Mouse (Mus musculus) kidney, embryonic 15.5 days (tissue): ENCODE measurements around the gene Tmem185a. TPM values are rescaled to one million over a fixed set of nuclear protein-coding genes. Genes with fewer than 3 reads are reported as not detected.
"Not testable (repeated sequence)": the region's sequence is repeated elsewhere in the genome, so short reads cannot be mapped to it uniquely, and the experiment has no call there.

Experiments used
- ATAC-seq: fragments of 200-750 bp; cut with Nextera tagmentation; replicated peaks from 2 replicates; pipeline ENCODE4 v1.8.0; 2017; ENCODE audit warnings: moderate TSS enrichment; ENCODE audit not compliant: low FRiP score
- H3K27ac ChIP-seq: fragments of 300-500 bp; sonication (generic); 2 replicates; pipeline ENCODE4 v1.5.1; 2015; ENCODE audit warnings: mild to moderate bottlenecking, inconsistent platforms
- H3K27me3 ChIP-seq: fragments of 300-500 bp; sonication (generic); 2 replicates; pipeline ENCODE4 v1.6.1; 2015; ENCODE audit warnings: inconsistent platforms
- H3K36me3 ChIP-seq: fragments of 300-500 bp; sonication (generic); 2 replicates; pipeline ENCODE4 v1.6.1; 2015; ENCODE audit warnings: inconsistent platforms
- H3K4me1 ChIP-seq: fragments of 300-500 bp; sonication (generic); 2 replicates; pipeline ENCODE4 v1.6.1; 2015; ENCODE audit warnings: inconsistent platforms
- H3K4me2 ChIP-seq: fragments of 300-500 bp; sonication (generic); 2 replicates; pipeline ENCODE4 v1.6.1; 2015; ENCODE audit warnings: moderate library complexity, mild to moderate bottlenecking, inconsistent platforms
- H3K4me3 ChIP-seq: fragments of 300-500 bp; sonication (generic); replicated peaks from 2 replicates; pipeline ENCODE4 v1.5.1; 2015; ENCODE audit warnings: mild to moderate bottlenecking, inconsistent platforms
- H3K9ac ChIP-seq: fragments of 300-500 bp; sonication (generic); 2 replicates; pipeline ENCODE4 v1.6.1; 2015; ENCODE audit warnings: mild to moderate bottlenecking, inconsistent platforms
- H3K9me3 ChIP-seq: fragments of 300-500 bp; sonication (generic); replicated peaks from 2 replicates; pipeline ENCODE4 v1.6.1; 2016; ENCODE audit warnings: inconsistent platforms
- WGBS: fragments of 180-500 bp; shearing (Covaris S2); methylation state at CpG from one replicate; pipeline ENCODE4 v1.1.7; 2015; ENCODE audit warnings: mixed read lengths; 5-methylcytosine and 5-hydroxymethylcytosine counted together
- polyA plus RNA-seq: library from polyadenylated mRNA; unstranded; fragments of >200 nt; fragmentation: Nextera tagmentation; extraction: Ambion mirVana; gene quantifications from 2 replicates; pipeline ENCODE4 v1.2.1, GENCODE M21; 2015

Tmem185a gene
- 43.1 and 44.1 TPM in 2 replicates for polyA plus RNA-seq

GRCm38 (mm10) chrX:70476792-70477776 is at the start of gene Tmem185a:
TSS of gene Tmem185a (minus strand) at chrX:70477180.
- Histone ChIP-seq H3K36me3 (no peaks in the 10 kb centered on the region), H3K4me1 (no peaks in the 10 kb centered on the region), H3K9ac (peak within 1 kb of the TSS; percentile 61), H3K4me2 (peak within 1 kb of the TSS; percentile 61), H3K27me3 (peaks cover 3% of the 10 kb centered on the region; the same call in 1 of the 2 replicates), H3K27ac (peak within 1 kb of the TSS; percentile 80), H3K9me3 (no peaks in the 10 kb centered on the region), H3K4me3 (peak within 1 kb of the TSS; percentile 63)
- peak; percentile 92 for ATAC-seq
- WGBS = 20% methylated on average over 42 of the region's 42 CpGs

- not testable (repeated sequence) for H3K9ac ChIP-seq, H3K9me3 ChIP-seq, H3K36me3 ChIP-seq, H3K4me2 ChIP-seq, ATAC-seq, H3K27me3 ChIP-seq, H3K4me3 ChIP-seq, H3K27ac ChIP-seq, H3K4me1 ChIP-seq
- WGBS = 67% methylated on average over 3 of the region's 3 CpGs
Measured at GRCm38 (mm10) chrX:70514413-70514812, 37.4 kb upstream of the Tmem185a start.

GRCm38 (mm10) chrX:70487328-70487727 is 10.3 kb upstream of the Tmem185a start:
- not testable (repeated sequence) for H3K4me2 ChIP-seq, H3K9ac ChIP-seq, H3K36me3 ChIP-seq, H3K4me3 ChIP-seq, H3K27me3 ChIP-seq, H3K4me1 ChIP-seq, H3K27ac ChIP-seq, H3K9me3 ChIP-seq, ATAC-seq
- no CpG with 5 or more reads among the region's 1 CpGs for WGBS

GRCm38 (mm10) chrX:70482154-70482553 is 5.2 kb upstream of the Tmem185a start:
- H3K36me3 ChIP-seq = no peaks in the 10 kb centered on the region
- WGBS = 60% methylated on average over 2 of the region's 2 CpGs
- no peak for ATAC-seq

GRCm38 (mm10) chrX:70478701-70479100 is 1.7 kb upstream of the Tmem185a start:
- H3K9me3 ChIP-seq = no peaks in the 10 kb centered on the region
- H3K27ac ChIP-seq = no peak overlapping the region
- no peak for ATAC-seq
- peaks cover 3% of the 10 kb centered on the region; the same call in 1 of the 2 replicates for H3K27me3 ChIP-seq
- no peaks in the 10 kb centered on the region for H3K36me3 ChIP-seq
- no peak overlapping the region for H3K9ac ChIP-seq
- 60% methylated on average over 5 of the region's 5 CpGs for WGBS
- no peaks in the 10 kb centered on the region for H3K4me1 ChIP-seq
- no peak overlapping the region for H3K4me2 ChIP-seq
- no peak overlapping the region for H3K4me3 ChIP-seq

More at GRCm38 (mm10) chrX:70482154-70482553, 5.2 kb upstream of the Tmem185a start:
- Histone ChIP-seq H3K9me3 (no peaks in the 10 kb centered on the region), H3K4me1 (no peaks in the 10 kb centered on the region), H3K27ac (no peak overlapping the region), H3K9ac (no peak overlapping the region), H3K4me2 (no peak overlapping the region), H3K27me3 (peaks cover 3% of the 10 kb centered on the region; the same call in 1 of the 2 replicates), H3K4me3 (no peak overlapping the region)

GRCm38 (mm10) chrX:70475215-70475765 is 1.7 kb downstream of the Tmem185a start:
- H3K9ac ChIP-seq = no peak overlapping the region
- H3K4me3 ChIP-seq = no peak overlapping the region
- no peak overlapping the region for H3K27ac ChIP-seq
- no peaks in the 10 kb centered on the region for H3K27me3 ChIP-seq
- ATAC-seq = no peak
- no peaks in the 10 kb centered on the region for H3K9me3 ChIP-seq
- H3K4me2 ChIP-seq = peak overlapping the region; percentile 61; the same call in 1 of the 2 replicates
- no peaks in the 10 kb centered on the region for H3K36me3 ChIP-seq
- H3K4me1 ChIP-seq = no peaks in the 10 kb centered on the region
- WGBS = 70% methylated on average over 3 of the region's 3 CpGs

- Histone ChIP-seq H3K4me1 (no peaks in the 10 kb centered on the region), H3K4me3 (no peak overlapping the region), H3K4me2 (no peak overlapping the region), H3K9ac (no peak overlapping the region), H3K27ac (no peak overlapping the region), H3K27me3 (no peaks in the 10 kb centered on the region), H3K36me3 (peaks cover 4% of the 10 kb centered on the region), H3K9me3 (no peaks in the 10 kb centered on the region)
- ATAC-seq = no peak
- WGBS = 71% methylated on average over 1 of the region's 1 CpGs
Measured at GRCm38 (mm10) chrX:70466897-70467296, 10.1 kb downstream of the Tmem185a start.

- Histone ChIP-seq H3K9ac (no peak overlapping the region), H3K27ac (no peak overlapping the region), H3K36me3 (peaks cover 17% of the 10 kb centered on the region), H3K4me2 (no peak overlapping the region), H3K4me1 (no peaks in the 10 kb centered on the region), H3K4me3 (no peak overlapping the region), H3K9me3 (no peaks in the 10 kb centered on the region), H3K27me3 (0 out of 2 replicates have a peak, but pooled peaks cover 2% of the 10 kb centered on the region)
- ATAC-seq = no peak
- WGBS = 69% methylated on average over 2 of the region's 2 CpGs
Measured at GRCm38 (mm10) chrX:70465489-70465888, 11.5 kb downstream of the Tmem185a start.

- H3K9ac ChIP-seq = no peak overlapping the region
- no peak overlapping the region for H3K27ac ChIP-seq
- WGBS = 83% methylated on average over 5 of the region's 5 CpGs
- no peak for ATAC-seq
- no peak overlapping the region for H3K4me3 ChIP-seq
- no peaks in the 10 kb centered on the region for H3K4me1 ChIP-seq
- no peak overlapping the region for H3K4me2 ChIP-seq
- H3K27me3 ChIP-seq = 0 out of 2 replicates have a peak, but pooled peaks cover 2% of the 10 kb centered on the region
- H3K36me3 ChIP-seq = peaks cover 22% of the 10 kb centered on the region
- no peaks in the 10 kb centered on the region for H3K9me3 ChIP-seq
Measured at GRCm38 (mm10) chrX:70463621-70464020, 13.4 kb downstream of the Tmem185a start.

GRCm38 (mm10) chrX:70452359-70452758 is 24.6 kb downstream of the Tmem185a start:
- H3K9me3 ChIP-seq, ATAC-seq, H3K27ac ChIP-seq, H3K4me1 ChIP-seq, H3K4me2 ChIP-seq, H3K9ac ChIP-seq, H3K36me3 ChIP-seq, H3K27me3 ChIP-seq, H3K4me3 ChIP-seq: not testable (repeated sequence)
- no CpG with 5 or more reads among the region's 1 CpGs for WGBS

- H3K4me1 ChIP-seq, H3K4me2 ChIP-seq, H3K9ac ChIP-seq, H3K36me3 ChIP-seq, H3K27ac ChIP-seq, H3K27me3 ChIP-seq, ATAC-seq, H3K4me3 ChIP-seq, H3K9me3 ChIP-seq: not testable (repeated sequence)
- 74% methylated on average over 3 of the region's 3 CpGs for WGBS
Measured at GRCm38 (mm10) chrX:70425473-70425872, 51.5 kb downstream of the Tmem185a start.
